Mouse (Mus musculus): ENCODE results near the gene Gramd2.

GRCm38 (mm10) chr9:59654450-59654983 lies 25.4 kb upstream of the Gramd2 start:
- TF ChIP-seq CTCF (IDR thresholded peaks at IDR 0.05; ENCODE audit: borderline replicate concordance, insufficient read depth, low read length): no peak
- no peak for TF ChIP-seq POLR2A (IDR thresholded peaks at IDR 0.05; ENCODE audit: low read depth, low read length)

Data from embryonic fibroblast, embryonic 13.5 days (primary cell).